Mouse (Mus musculus) c-Kit-positive CD71-positive TER-119-positive erythroid progenitor cells, embryonic 14.5 days (primary cell): Measurements from ENCODE around the gene Efcab12.

ENCODE experiments used
- DNase-seq: peaks from one replicate; pipeline ENCODE4 v3.0.0-alpha.2; 2013; ENCODE audit warnings: low spot score

The Efcab12 gene

GRCm38 (mm10) chr6:115791842-115792686 is 46.1 kb downstream of the Efcab12 start:
- no peak for DNase-seq

- no peak for DNase-seq
Observed at GRCm38 (mm10) chr6:115791016-115791415, 47.2 kb downstream of the Efcab12 start.

- no peak for DNase-seq
Observed at GRCm38 (mm10) chr6:115782781-115783180, 55.4 kb downstream of the Efcab12 start.

- no peak for DNase-seq
Observed at GRCm38 (mm10) chr6:115776363-115776762, 61.8 kb downstream of the Efcab12 start.

- DNase-seq = no peak
Observed at GRCm38 (mm10) chr6:115775838-115776237, 62.4 kb downstream of the Efcab12 start.

- no peak for DNase-seq
Observed at GRCm38 (mm10) chr6:115774501-115774921, 63.7 kb downstream of the Efcab12 start, which contains the start of gene Cand2. Gene Cand2, plus strand, starts transcription at chr6:115774538.

GRCm38 (mm10) chr6:115773966-115774413 is 64.2 kb downstream of the Efcab12 start:
- DNase-seq = no peak

- no peak for DNase-seq
Observed at GRCm38 (mm10) chr6:115772604-115773003, 65.6 kb downstream of the Efcab12 start.

- no peak for DNase-seq
Observed at GRCm38 (mm10) chr6:115772201-115772600, 66.0 kb downstream of the Efcab12 start.

- no peak for DNase-seq
Observed at GRCm38 (mm10) chr6:115770852-115771251, 67.4 kb downstream of the Efcab12 start.

GRCm38 (mm10) chr6:115770059-115770670 is 68.0 kb downstream of the Efcab12 start:
- no peak for DNase-seq

GRCm38 (mm10) chr6:115768207-115768606 is 70.0 kb downstream of the Efcab12 start:
- no peak for DNase-seq

- no peak for DNase-seq
Observed at GRCm38 (mm10) chr6:115767357-115767756, 70.9 kb downstream of the Efcab12 start.

- no peak for DNase-seq
Observed at GRCm38 (mm10) chr6:115764179-115764578, 74.0 kb downstream of the Efcab12 start.

- no peak for DNase-seq
Observed at GRCm38 (mm10) chr6:115761995-115762756, 76.0 kb downstream of the Efcab12 start, which contains the start of gene Tmem40. Gene Tmem40, minus strand, starts transcription at chr6:115762410.

- DNase-seq = no peak
Observed at GRCm38 (mm10) chr6:115760982-115761381, 77.2 kb downstream of the Efcab12 start.
